Mouse (Mus musculus): ENCODE measurements around the gene Rgs6. TPM values are rescaled to one million over a fixed set of nuclear protein-coding genes. Genes with fewer than 3 reads are reported as not detected.

Gene Rgs6
- polyA plus RNA-seq, 1 experiment from 2014 or later = 5.4 TPM

- Histone ChIP-seq H3K4me3 (replicated peaks; ENCODE audit: low read length) (no peak overlapping the region), H3K27me3 (ENCODE audit: control insufficient read depth, insufficient read depth, low read length) (no peaks in the 10 kb centered on the region), H3K4me1 (replicated peaks; ENCODE audit: control insufficient read depth, insufficient read depth, low read length) (no peaks in the 10 kb centered on the region), H3K36me3 (replicated peaks; ENCODE audit: control insufficient read depth, insufficient read depth) (no peaks in the 10 kb centered on the region), H3K9me3 (ENCODE audit: control insufficient read depth, low read length) (no peaks in the 10 kb centered on the region), H3K4me2 (replicated peaks) (no peak overlapping the region), H3K9ac (no peak overlapping the region), H3K27ac (no peak overlapping the region)
- 57% methylated on average over 4 of the region's 4 CpGs for WGBS
- no peak for ATAC-seq (ENCODE audit: low FRiP score)
- DNase-seq (ENCODE audit: low spot score) = no peak
Observed at GRCm38 (mm10) chr12:82675137-82675536, 87.0 kb downstream of the Rgs6 start.

GRCm38 (mm10) chr12:82687015-82687414 lies 98.9 kb downstream of the Rgs6 start:
- ATAC-seq (ENCODE audit: low FRiP score) = no peak

GRCm38 (mm10) chr12:82698886-82699527 lies 110.9 kb downstream of the Rgs6 start:
- Histone ChIP-seq H3K4me1 (replicated peaks; ENCODE audit: control insufficient read depth, insufficient read depth, low read length) (no peaks in the 10 kb centered on the region), H3K9ac (no peak overlapping the region), H3K27ac (no peak overlapping the region), H3K27me3 (ENCODE audit: control insufficient read depth, insufficient read depth, low read length) (no peaks in the 10 kb centered on the region), H3K4me2 (replicated peaks) (no peak overlapping the region), H3K9me3 (ENCODE audit: control insufficient read depth, low read length) (no peaks in the 10 kb centered on the region), H3K4me3 (replicated peaks; ENCODE audit: low read length) (no peak overlapping the region), H3K36me3 (replicated peaks; ENCODE audit: control insufficient read depth, insufficient read depth) (no peaks in the 10 kb centered on the region)
- 83% methylated on average over 12 of the region's 12 CpGs for WGBS
- no peak for ATAC-seq (ENCODE audit: low FRiP score)
- no peak for DNase-seq (ENCODE audit: low spot score)

More at GRCm38 (mm10) chr12:82687015-82687414, 98.9 kb downstream of the Rgs6 start:
- no peak overlapping the region for H3K27ac ChIP-seq
- no peak overlapping the region for H3K4me3 ChIP-seq (replicated peaks; ENCODE audit: low read length)
- no peak overlapping the region for H3K9ac ChIP-seq
- no peaks in the 10 kb centered on the region for H3K4me1 ChIP-seq (replicated peaks; ENCODE audit: control insufficient read depth, insufficient read depth, low read length)
- H3K27me3 ChIP-seq (ENCODE audit: control insufficient read depth, insufficient read depth, low read length) = no peaks in the 10 kb centered on the region
- H3K9me3 ChIP-seq (ENCODE audit: control insufficient read depth, low read length) = no peaks in the 10 kb centered on the region
- H3K36me3 ChIP-seq (replicated peaks; ENCODE audit: control insufficient read depth, insufficient read depth) = no peaks in the 10 kb centered on the region
- DNase-seq (ENCODE audit: low spot score) = no peak
- no peak overlapping the region for H3K4me2 ChIP-seq (replicated peaks)
- WGBS = 94% methylated on average over 2 of the region's 2 CpGs

GRCm38 (mm10) chr12:82699528-82699905 lies 111.4 kb downstream of the Rgs6 start:
- 91% methylated on average over 3 of the region's 3 CpGs for WGBS
- Histone ChIP-seq H3K27ac (no peak overlapping the region), H3K9ac (no peak overlapping the region), H3K27me3 (ENCODE audit: control insufficient read depth, insufficient read depth, low read length) (no peaks in the 10 kb centered on the region), H3K4me2 (replicated peaks) (no peak overlapping the region), H3K4me1 (replicated peaks; ENCODE audit: control insufficient read depth, insufficient read depth, low read length) (no peaks in the 10 kb centered on the region), H3K4me3 (replicated peaks; ENCODE audit: low read length) (no peak overlapping the region), H3K36me3 (replicated peaks; ENCODE audit: control insufficient read depth, insufficient read depth) (no peaks in the 10 kb centered on the region), H3K9me3 (ENCODE audit: control insufficient read depth, low read length) (no peaks in the 10 kb centered on the region)
- no peak for DNase-seq (ENCODE audit: low spot score)
- ATAC-seq (ENCODE audit: low FRiP score) = no peak

- no peak overlapping the region for H3K4me2 ChIP-seq (replicated peaks)
- H3K36me3 ChIP-seq (replicated peaks; ENCODE audit: control insufficient read depth, insufficient read depth) = no peaks in the 10 kb centered on the region
- no peaks in the 10 kb centered on the region for H3K27me3 ChIP-seq (ENCODE audit: control insufficient read depth, insufficient read depth, low read length)
- no peaks in the 10 kb centered on the region for H3K4me1 ChIP-seq (replicated peaks; ENCODE audit: control insufficient read depth, insufficient read depth, low read length)
- H3K4me3 ChIP-seq (replicated peaks; ENCODE audit: low read length) = no peak overlapping the region
- 74% methylated on average over 10 of the region's 10 CpGs for WGBS
- ATAC-seq (ENCODE audit: low FRiP score) (no peak), DNase-seq (ENCODE audit: low spot score) (no peak)
- no peak overlapping the region for H3K9ac ChIP-seq
- H3K9me3 ChIP-seq (ENCODE audit: control insufficient read depth, low read length) = no peaks in the 10 kb centered on the region
- H3K27ac ChIP-seq = no peak overlapping the region
Observed at GRCm38 (mm10) chr12:82700241-82700640, 112.1 kb downstream of the Rgs6 start.

GRCm38 (mm10) chr12:82700840-82701239 lies 112.7 kb downstream of the Rgs6 start:
- no peaks in the 10 kb centered on the region for H3K9me3 ChIP-seq (ENCODE audit: control insufficient read depth, low read length)
- no peak overlapping the region for H3K9ac ChIP-seq
- no peak overlapping the region for H3K4me3 ChIP-seq (replicated peaks; ENCODE audit: low read length)
- WGBS = 58% methylated on average over 5 of the region's 5 CpGs
- no peak overlapping the region for H3K27ac ChIP-seq
- no peak for ATAC-seq (ENCODE audit: low FRiP score)
- H3K27me3 ChIP-seq (ENCODE audit: control insufficient read depth, insufficient read depth, low read length) = no peaks in the 10 kb centered on the region
- H3K4me1 ChIP-seq (replicated peaks; ENCODE audit: control insufficient read depth, insufficient read depth, low read length) = no peaks in the 10 kb centered on the region
- DNase-seq (ENCODE audit: low spot score) = no peak
- no peak overlapping the region for H3K4me2 ChIP-seq (replicated peaks)
- no peaks in the 10 kb centered on the region for H3K36me3 ChIP-seq (replicated peaks; ENCODE audit: control insufficient read depth, insufficient read depth)

GRCm38 (mm10) chr12:82701359-82701758 lies 113.3 kb downstream of the Rgs6 start:
- H3K4me3 ChIP-seq (replicated peaks; ENCODE audit: low read length) = no peak overlapping the region
- H3K36me3 ChIP-seq (replicated peaks; ENCODE audit: control insufficient read depth, insufficient read depth) = no peaks in the 10 kb centered on the region
- WGBS = 86% methylated on average over 7 of the region's 7 CpGs
- H3K9me3 ChIP-seq (ENCODE audit: control insufficient read depth, low read length) = no peaks in the 10 kb centered on the region
- H3K9ac ChIP-seq = no peak overlapping the region
- H3K27ac ChIP-seq = no peak overlapping the region
- ATAC-seq (ENCODE audit: low FRiP score) (no peak), DNase-seq (ENCODE audit: low spot score) (no peak)
- no peaks in the 10 kb centered on the region for H3K27me3 ChIP-seq (ENCODE audit: control insufficient read depth, insufficient read depth, low read length)
- H3K4me1 ChIP-seq (replicated peaks; ENCODE audit: control insufficient read depth, insufficient read depth, low read length) = no peaks in the 10 kb centered on the region
- H3K4me2 ChIP-seq (replicated peaks) = no peak overlapping the region

GRCm38 (mm10) chr12:82710376-82710775 lies 122.3 kb downstream of the Rgs6 start:
- Histone ChIP-seq H3K36me3 (replicated peaks; ENCODE audit: control insufficient read depth, insufficient read depth) (no peaks in the 10 kb centered on the region), H3K27me3 (ENCODE audit: control insufficient read depth, insufficient read depth, low read length) (no peaks in the 10 kb centered on the region), H3K4me1 (replicated peaks; ENCODE audit: control insufficient read depth, insufficient read depth, low read length) (no peaks in the 10 kb centered on the region), H3K9ac (no peak overlapping the region), H3K9me3 (ENCODE audit: control insufficient read depth, low read length) (no peaks in the 10 kb centered on the region), H3K27ac (no peak overlapping the region), H3K4me2 (replicated peaks) (no peak overlapping the region), H3K4me3 (replicated peaks; ENCODE audit: low read length) (no peak overlapping the region)
- DNase-seq (ENCODE audit: low spot score) (no peak), ATAC-seq (ENCODE audit: low FRiP score) (no peak)

- no peak overlapping the region for H3K4me3 ChIP-seq (replicated peaks; ENCODE audit: low read length)
- H3K9ac ChIP-seq = no peak overlapping the region
- WGBS = 80% methylated on average over 2 of the region's 2 CpGs
- H3K4me2 ChIP-seq (replicated peaks) = no peak overlapping the region
- ATAC-seq (ENCODE audit: low FRiP score) (no peak), DNase-seq (ENCODE audit: low spot score) (no peak)
- no peaks in the 10 kb centered on the region for H3K9me3 ChIP-seq (ENCODE audit: control insufficient read depth, low read length)
- H3K27me3 ChIP-seq (ENCODE audit: control insufficient read depth, insufficient read depth, low read length) = no peaks in the 10 kb centered on the region
- no peak overlapping the region for H3K27ac ChIP-seq
- no peaks in the 10 kb centered on the region for H3K36me3 ChIP-seq (replicated peaks; ENCODE audit: control insufficient read depth, insufficient read depth)
- no peaks in the 10 kb centered on the region for H3K4me1 ChIP-seq (replicated peaks; ENCODE audit: control insufficient read depth, insufficient read depth, low read length)
Observed at GRCm38 (mm10) chr12:82714284-82714683, 126.2 kb downstream of the Rgs6 start.

- ATAC-seq (ENCODE audit: low FRiP score) (no peak), DNase-seq (ENCODE audit: low spot score) (no peak)
- Histone ChIP-seq H3K4me2 (replicated peaks) (no peak overlapping the region), H3K27me3 (ENCODE audit: control insufficient read depth, insufficient read depth, low read length) (no peaks in the 10 kb centered on the region), H3K9ac (no peak overlapping the region), H3K9me3 (ENCODE audit: control insufficient read depth, low read length) (no peaks in the 10 kb centered on the region), H3K27ac (no peak overlapping the region), H3K4me3 (replicated peaks; ENCODE audit: low read length) (no peak overlapping the region), H3K36me3 (replicated peaks; ENCODE audit: control insufficient read depth, insufficient read depth) (no peaks in the 10 kb centered on the region), H3K4me1 (replicated peaks; ENCODE audit: control insufficient read depth, insufficient read depth, low read length) (no peaks in the 10 kb centered on the region)
- 89% methylated on average over 8 of the region's 8 CpGs for WGBS
Observed at GRCm38 (mm10) chr12:82723017-82723540, 135.0 kb downstream of the Rgs6 start.

All from hindbrain, embryonic 14.5 days (tissue).